Mouse (Mus musculus) erythroid progenitor cell, adult 5-6 weeks (primary cell): ENCODE measurements around the gene Slit2. TPM values are rescaled to one million over a fixed set of nuclear protein-coding genes. Genes with fewer than 3 reads are reported as not detected.

ENCODE experiments used
- ATAC-seq: replicated peaks from 2 replicates; pipeline ENCODE4 v1.8.0; 2016; ENCODE audit warnings: moderate number of reproducible peaks, mild to moderate bottlenecking, moderate TSS enrichment, inconsistent platforms; ENCODE audit not compliant: poor library complexity, low FRiP score, severe bottlenecking
- total RNA-seq, 2 experiments: library from RNA; stranded (forward) in 1 of 2; stranded (reverse) in 1 of 2; fragments of 150-400 nt in 1 of 2; fragments of 186-747, 209-891 nt in 1 of 2; gene quantifications; 2 replicates each; pipeline versions ENCODE4 v1.2.3 to v1.2.4; 2015 to 2017; ENCODE audit warnings: low replicate concordance in 2 of 2

The Slit2 gene
- total RNA-seq (2015; ENCODE audit: low replicate concordance) (not detected in 2 replicates), total RNA-seq (2017; ENCODE audit: low replicate concordance) (0.26 and 1.1 TPM in 2 replicates)

- ATAC-seq: no peak
Measured at GRCm38 (mm10) chr5:47982941-47983701, at the start of gene Slit2. Gene Slit2 (plus strand): TSS chr5:47983138.

- no peak for ATAC-seq
Measured at GRCm38 (mm10) chr5:47938586-47939372, 44.2 kb upstream of the Slit2 start.

- ATAC-seq: no peak
Measured at GRCm38 (mm10) chr5:47956451-47956850, 26.5 kb upstream of the Slit2 start.

- ATAC-seq: no peak
Measured at GRCm38 (mm10) chr5:47975795-47976194, 7.1 kb upstream of the Slit2 start.

- no peak for ATAC-seq
Measured at GRCm38 (mm10) chr5:47979371-47979770, 3.6 kb upstream of the Slit2 start.

GRCm38 (mm10) chr5:47980459-47980858, 2.5 kb upstream of the Slit2 start:
- ATAC-seq: no peak

- no peak for ATAC-seq
Measured at GRCm38 (mm10) chr5:47981951-47982350, 987 bp upstream of the Slit2 start.

GRCm38 (mm10) chr5:47983746-47984583, 1.0 kb downstream of the Slit2 start:
- ATAC-seq: no peak

- ATAC-seq: no peak
Measured at GRCm38 (mm10) chr5:47984584-47985197, 1.8 kb downstream of the Slit2 start.

- no peak for ATAC-seq
Measured at GRCm38 (mm10) chr5:47985198-47985631, 2.3 kb downstream of the Slit2 start.

- no peak for ATAC-seq
Measured at GRCm38 (mm10) chr5:47985901-47986670, 3.1 kb downstream of the Slit2 start.

- no peak for ATAC-seq
Measured at GRCm38 (mm10) chr5:47990926-47991325, 8.0 kb downstream of the Slit2 start.

GRCm38 (mm10) chr5:48003708-48004415, 20.9 kb downstream of the Slit2 start:
- ATAC-seq: no peak

GRCm38 (mm10) chr5:48005533-48005932, 22.6 kb downstream of the Slit2 start:
- ATAC-seq: no peak

- ATAC-seq: no peak
Measured at GRCm38 (mm10) chr5:48006059-48006458, 23.1 kb downstream of the Slit2 start.

GRCm38 (mm10) chr5:48023441-48023840, 40.5 kb downstream of the Slit2 start:
- no peak for ATAC-seq

GRCm38 (mm10) chr5:48034875-48035274, 51.9 kb downstream of the Slit2 start:
- ATAC-seq: no peak

- ATAC-seq: no peak
Measured at GRCm38 (mm10) chr5:48038033-48038432, 55.1 kb downstream of the Slit2 start.
